Mouse (Mus musculus) activated CD4-positive, CD25-positive, alpha-beta regulatory T cell, adult 4 months (primary cell): ENCODE measurements around the gene Wdr72. TPM values are rescaled to one million over a fixed set of nuclear protein-coding genes. Genes with fewer than 3 reads are reported as not detected.

Experiments
- ATAC-seq: one replicate; pipeline ENCODE4 v1.8.0; 2017
- polyA plus RNA-seq, 2 experiments: library from polyadenylated mRNA; unstranded; fragments of 100-300 nt; shearing (Covaris generic); gene quantifications; one replicate each; pipeline ENCODE4 v1.2.1; 2017

The Wdr72 gene
- polyA plus RNA-seq: under 1 TPM in 1 of 2 experiments, not detected in 1; 0.32 TPM

GRCm38 (mm10) chr9:74109761-74110460, at the start of gene Wdr72:
TSS of gene Wdr72 (plus strand) at chr9:74110356.
- ATAC-seq: no peak

GRCm38 (mm10) chr9:74066278-74066677, 43.9 kb upstream of the Wdr72 start:
- no peak for ATAC-seq

- ATAC-seq: no peak
Observed at GRCm38 (mm10) chr9:74066766-74067165, 43.4 kb upstream of the Wdr72 start.

- ATAC-seq: no peak
Observed at GRCm38 (mm10) chr9:74075958-74076357, 34.2 kb upstream of the Wdr72 start.

GRCm38 (mm10) chr9:74078458-74078857, 31.7 kb upstream of the Wdr72 start:
- no peak for ATAC-seq

GRCm38 (mm10) chr9:74080241-74080640, 29.9 kb upstream of the Wdr72 start:
- no peak for ATAC-seq

GRCm38 (mm10) chr9:74101591-74101990, 8.6 kb upstream of the Wdr72 start:
- no peak for ATAC-seq

GRCm38 (mm10) chr9:74102615-74103014, 7.5 kb upstream of the Wdr72 start:
- no peak for ATAC-seq

- ATAC-seq: no peak
Observed at GRCm38 (mm10) chr9:74110461-74110816, 283 bp downstream of the Wdr72 start.

- no peak for ATAC-seq
Observed at GRCm38 (mm10) chr9:74112526-74112925, 2.4 kb downstream of the Wdr72 start.

GRCm38 (mm10) chr9:74126222-74126621, 16.1 kb downstream of the Wdr72 start:
- no peak for ATAC-seq

- no peak for ATAC-seq
Observed at GRCm38 (mm10) chr9:74134010-74134409, 23.9 kb downstream of the Wdr72 start.

- no peak for ATAC-seq
Observed at GRCm38 (mm10) chr9:74141864-74142263, 31.7 kb downstream of the Wdr72 start.

GRCm38 (mm10) chr9:74142705-74143104, 32.5 kb downstream of the Wdr72 start:
- ATAC-seq: no peak

GRCm38 (mm10) chr9:74145203-74145602, 35.0 kb downstream of the Wdr72 start:
- ATAC-seq: no peak

GRCm38 (mm10) chr9:74148306-74148705, 38.1 kb downstream of the Wdr72 start:
- no peak for ATAC-seq

- ATAC-seq: no peak
Observed at GRCm38 (mm10) chr9:74160361-74160933, 50.3 kb downstream of the Wdr72 start.

- ATAC-seq: no peak
Observed at GRCm38 (mm10) chr9:74165697-74166096, 55.5 kb downstream of the Wdr72 start.

GRCm38 (mm10) chr9:74169904-74170303, 59.7 kb downstream of the Wdr72 start:
- ATAC-seq: no peak

- ATAC-seq: no peak
Observed at GRCm38 (mm10) chr9:74186748-74187400, 76.7 kb downstream of the Wdr72 start.

- no peak for ATAC-seq
Observed at GRCm38 (mm10) chr9:74187401-74188029, 77.4 kb downstream of the Wdr72 start.

- ATAC-seq: no peak
Observed at GRCm38 (mm10) chr9:74194898-74195297, 84.7 kb downstream of the Wdr72 start.

GRCm38 (mm10) chr9:74228272-74228671, 118.1 kb downstream of the Wdr72 start:
- ATAC-seq: no peak

- no peak for ATAC-seq
Observed at GRCm38 (mm10) chr9:74241292-74241691, 131.1 kb downstream of the Wdr72 start.
